Mouse (Mus musculus) intestine, postnatal 0 days (tissue): ENCODE results near the gene Esrra. TPM values are rescaled to one million over a fixed set of nuclear protein-coding genes. Genes with fewer than 3 reads are reported as not detected.

ENCODE experiments used
- ATAC-seq: fragments of 200-750 bp; cut with Nextera tagmentation; 2 replicates; pipeline ENCODE4 v1.8.0; 2017; ENCODE audit warnings: mild to moderate bottlenecking, moderate TSS enrichment, moderate library complexity
- H3K27ac ChIP-seq: fragments of 300-500 bp; sonication (generic); 2 replicates; pipeline ENCODE4 v1.5.1; 2014; ENCODE audit warnings: mild to moderate bottlenecking, low read depth, low read length, moderate library complexity
- H3K27me3 ChIP-seq: fragments of 300-500 bp; sonication (generic); replicated peaks from 2 replicates; pipeline ENCODE4 v1.6.1; 2014; ENCODE audit warnings: low read length, mixed read lengths; ENCODE audit not compliant: control insufficient read depth, insufficient read depth
- H3K36me3 ChIP-seq: fragments of 300-500 bp; sonication (generic); 2 replicates; pipeline ENCODE4 v1.6.1; 2014; ENCODE audit warnings: mild to moderate bottlenecking, moderate library complexity; ENCODE audit not compliant: control insufficient read depth, insufficient read depth
- H3K4me1 ChIP-seq: fragments of 300-500 bp; sonication (generic); replicated peaks from 2 replicates; pipeline ENCODE4 v1.6.1; 2014; ENCODE audit warnings: antibody characterized with exemption, low read length, mixed read lengths; ENCODE audit not compliant: control insufficient read depth, insufficient read depth
- H3K4me2 ChIP-seq: fragments of 300-500 bp; sonication (generic); replicated peaks from 2 replicates; pipeline ENCODE4 v1.6.1; 2014; ENCODE audit warnings: low read depth, mild to moderate bottlenecking, moderate library complexity
- H3K4me3 ChIP-seq: fragments of 300-500 bp; sonication (generic); 2 replicates; pipeline ENCODE4 v1.5.1; 2014; ENCODE audit warnings: low read depth, low read length
- H3K9ac ChIP-seq: fragments of 300-500 bp; sonication (generic); 2 replicates; pipeline ENCODE4 v1.6.1; 2014; ENCODE audit warnings: mild to moderate bottlenecking, low read depth, low read length
- H3K9me3 ChIP-seq: fragments of 300-500 bp; sonication (generic); 2 replicates; pipeline ENCODE4 v1.6.1; 2016; ENCODE audit warnings: mixed run types; ENCODE audit not compliant: control insufficient read depth
- CTCF ChIP-seq: sonication (generic); IDR thresholded peaks from 2 replicates; pipeline ENCODE4 v1.5.1; 2016; ENCODE audit warnings: low read depth, mild to moderate bottlenecking, control low read depth, antibody characterized with exemption, moderate library complexity
- WGBS: fragments of 180-500 bp; shearing (Covaris S2); extraction: QIAGEN DNeasy Blood & Tissue Kit; methylation state at CpG from one replicate; pipeline ENCODE4 v1.1.7; 2014; 5-methylcytosine and 5-hydroxymethylcytosine counted together
- polyA plus RNA-seq: library from polyadenylated mRNA; unstranded; fragments of >200 nt; fragmentation: Nextera tagmentation; extraction: Ambion mirVana; gene quantifications from 2 replicates; pipeline ENCODE4 v1.2.1, GENCODE M21; 2015

The Esrra gene
- polyA plus RNA-seq, 1 experiment from 2014 or later = 63.6 TPM

- H3K9ac ChIP-seq = no peak overlapping the region
- no peak overlapping the region for H3K27ac ChIP-seq
- no peak overlapping the region for H3K4me2 ChIP-seq
- H3K27me3 ChIP-seq = peaks cover 63% of the 10 kb centered on the region
- ATAC-seq = no peak
- no peak overlapping the region for H3K4me3 ChIP-seq
- TF ChIP-seq CTCF = no peak
- WGBS = 39% methylated on average over 1 of the region's 1 CpGs
- H3K4me1 ChIP-seq = peaks cover 6% of the 10 kb centered on the region
- no peaks in the 10 kb centered on the region for H3K36me3 ChIP-seq
- H3K9me3 ChIP-seq = no peaks in the 10 kb centered on the region
Observed at GRCm38 (mm10) chr19:6932018-6932417, 10.4 kb upstream of the Esrra start.

GRCm38 (mm10) chr19:6931002-6931401 is 9.4 kb upstream of the Esrra start:
- ATAC-seq = no peak
- Histone ChIP-seq H3K27ac (no peak overlapping the region), H3K9ac (no peak overlapping the region), H3K4me2 (no peak overlapping the region), H3K9me3 (no peaks in the 10 kb centered on the region), H3K27me3 (peaks cover 71% of the 10 kb centered on the region), H3K4me1 (peaks cover 6% of the 10 kb centered on the region), H3K36me3 (no peaks in the 10 kb centered on the region), H3K4me3 (no peak overlapping the region)
- no CpG with 5 or more reads among the region's 2 CpGs for WGBS
- TF ChIP-seq CTCF = no peak

- Histone ChIP-seq H3K4me2 (no peak overlapping the region), H3K36me3 (no peaks in the 10 kb centered on the region), H3K9ac (no peak overlapping the region), H3K27me3 (peaks cover 55% of the 10 kb centered on the region), H3K4me1 (peaks cover 7% of the 10 kb centered on the region; the same call in 1 of the 2 replicates), H3K27ac (no peak overlapping the region), H3K4me3 (no peak overlapping the region; the same call in 1 of the 2 replicates), H3K9me3 (no peaks in the 10 kb centered on the region)
- ATAC-seq = no peak
- 24% methylated on average over 9 of the region's 9 CpGs for WGBS
- TF ChIP-seq CTCF = no peak
Observed at GRCm38 (mm10) chr19:6928080-6928479, 6.5 kb upstream of the Esrra start.

- no peak for TF ChIP-seq CTCF
- Histone ChIP-seq H3K9me3 (no peaks in the 10 kb centered on the region), H3K4me2 (peak overlapping the region; percentile 48), H3K4me1 (peaks cover 7% of the 10 kb centered on the region; the same call in 1 of the 2 replicates), H3K27me3 (peaks cover 45% of the 10 kb centered on the region), H3K27ac (no peak overlapping the region), H3K4me3 (0 out of 2 replicates have a peak overlapping the region, but pooled peaks have one; percentile 18), H3K36me3 (no peaks in the 10 kb centered on the region), H3K9ac (no peak overlapping the region)
- WGBS = 22% methylated on average over 26 of the region's 26 CpGs
- no peak for ATAC-seq
Observed at GRCm38 (mm10) chr19:6926559-6927255, 5.1 kb upstream of the Esrra start.

GRCm38 (mm10) chr19:6925611-6926329 is 4.2 kb upstream of the Esrra start:
- peaks cover 39% of the 10 kb centered on the region for H3K27me3 ChIP-seq
- H3K36me3 ChIP-seq = no peaks in the 10 kb centered on the region
- no peak for ATAC-seq
- H3K9ac ChIP-seq = no peak overlapping the region
- H3K4me2 ChIP-seq = no peak overlapping the region
- H3K9me3 ChIP-seq = no peaks in the 10 kb centered on the region
- H3K27ac ChIP-seq = no peak overlapping the region
- 28% methylated on average over 39 of the region's 40 CpGs for WGBS
- peak overlapping the region; percentile 27 for H3K4me3 ChIP-seq
- no peak for TF ChIP-seq CTCF
- peaks cover 7% of the 10 kb centered on the region; the same call in 1 of the 2 replicates for H3K4me1 ChIP-seq

- no peak for ATAC-seq
- Histone ChIP-seq H3K36me3 (no peaks in the 10 kb centered on the region), H3K9ac (no peak within 1 kb of the TSS), H3K9me3 (no peaks in the 10 kb centered on the region), H3K27ac (no peak within 1 kb of the TSS), H3K27me3 (peaks cover 37% of the 10 kb centered on the region), H3K4me3 (peak within 1 kb of the TSS; percentile 27), H3K4me2 (peak within 1 kb of the TSS; percentile 47), H3K4me1 (peaks cover 7% of the 10 kb centered on the region; the same call in 1 of the 2 replicates)
- WGBS = 5% methylated on average over 9 of the region's 9 CpGs
- TF ChIP-seq CTCF = no peak
Observed at GRCm38 (mm10) chr19:6925307-6925573, 3.6 kb upstream of the Esrra start, which contains the start of gene Catsperz. Gene Catsperz (minus strand): TSS chr19:6925380.
